Mouse (Mus musculus): Measurements from ENCODE around the gene Tiprl.

GRCm38 (mm10) chr1:165200748-165201147 is 36.0 kb downstream of the Tiprl start:
- no peak for TF ChIP-seq CTCF (IDR thresholded peaks at IDR 0.05)
- no peak for TF ChIP-seq EP300 (IDR thresholded peaks at IDR 0.05)

Data from lung, postnatal 0 days (tissue).